Mouse (Mus musculus) testis, postnatal 14 days (tissue): ENCODE measurements around the gene Acrbp.

Experiments
- DNase-seq: peaks from one replicate; pipeline ENCODE4 v3.0.0; 2021; ENCODE audit warnings: low spot score

The Acrbp gene

GRCm38 (mm10) chr6:125071170-125071895, 21.8 kb downstream of the Acrbp start:
- no peak for DNase-seq

- DNase-seq, result no peak
Observed at GRCm38 (mm10) chr6:125071896-125072279, 22.4 kb downstream of the Acrbp start.

- DNase-seq, result no peak
Observed at GRCm38 (mm10) chr6:125073825-125074224, 24.3 kb downstream of the Acrbp start.

- no peak for DNase-seq
Observed at GRCm38 (mm10) chr6:125081394-125081793, 31.9 kb downstream of the Acrbp start.

- peak; percentile 86 for DNase-seq
Observed at GRCm38 (mm10) chr6:125081797-125082560, 32.5 kb downstream of the Acrbp start.

GRCm38 (mm10) chr6:125082801-125083386, 33.4 kb downstream of the Acrbp start:
- DNase-seq, result no peak

GRCm38 (mm10) chr6:125084424-125084823, 34.9 kb downstream of the Acrbp start:
- DNase-seq, result peak; percentile 27

- peak; percentile 3 for DNase-seq
Observed at GRCm38 (mm10) chr6:125087937-125088336, 38.4 kb downstream of the Acrbp start.

- peak; percentile 86 for DNase-seq
Observed at GRCm38 (mm10) chr6:125088561-125089321, 39.3 kb downstream of the Acrbp start.

- peak; percentile 86 for DNase-seq
Observed at GRCm38 (mm10) chr6:125089521-125090321, 40.2 kb downstream of the Acrbp start.

GRCm38 (mm10) chr6:125090341-125091085, 41.0 kb downstream of the Acrbp start:
- DNase-seq, result no peak

GRCm38 (mm10) chr6:125092372-125092771, 42.9 kb downstream of the Acrbp start:
- DNase-seq, result no peak

GRCm38 (mm10) chr6:125094843-125095242, 45.4 kb downstream of the Acrbp start:
- no peak for DNase-seq

- DNase-seq, result peak; percentile 93
Observed at GRCm38 (mm10) chr6:125095391-125096278, 46.1 kb downstream of the Acrbp start, which contains the start of gene Chd4. Gene Chd4 (plus strand): TSS chr6:125095981.

- no peak for DNase-seq
Observed at GRCm38 (mm10) chr6:125096279-125096596, 46.7 kb downstream of the Acrbp start.

- DNase-seq, result peak; percentile 67
Observed at GRCm38 (mm10) chr6:125096597-125097345, 47.3 kb downstream of the Acrbp start.

- no peak for DNase-seq
Observed at GRCm38 (mm10) chr6:125097346-125097689, 47.8 kb downstream of the Acrbp start.

- no peak for DNase-seq
Observed at GRCm38 (mm10) chr6:125097951-125098350, 48.5 kb downstream of the Acrbp start.

- DNase-seq, result no peak
Observed at GRCm38 (mm10) chr6:125098513-125098912, 49.0 kb downstream of the Acrbp start.
